Mouse (Mus musculus) thymus, postnatal 4 days (tissue): Measurements from ENCODE around the gene Dus2.
A peak's percentile ranks its signal among the peaks of the same experiment; 100 is the strongest.
"Not testable (repeated sequence)": the region's sequence is repeated elsewhere in the genome, so short reads cannot be mapped to it uniquely, and the experiment has no call there.

ENCODE experiments used
- DNase-seq: peaks from one replicate; pipeline ENCODE4 v3.0.0; 2021

The Dus2 gene

DNA sequence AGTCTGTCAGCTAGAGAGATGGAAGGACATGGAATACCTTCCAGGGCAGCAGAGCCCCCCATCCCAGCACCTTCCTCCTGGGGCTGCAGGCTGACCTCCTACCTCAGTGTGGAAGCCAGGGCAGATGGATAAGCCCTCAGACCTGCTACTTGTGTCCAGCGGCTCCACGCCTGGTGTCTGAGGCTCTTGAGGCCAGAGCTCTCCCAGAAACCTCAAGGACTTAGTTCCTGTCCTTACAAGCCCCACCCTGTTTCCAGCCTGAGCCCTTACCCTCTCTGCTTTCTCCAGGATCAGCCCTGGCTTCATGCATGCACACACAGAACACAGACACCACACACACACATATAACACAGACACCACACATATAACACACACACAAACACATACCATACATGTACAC is 409 bp downstream of the Dus2 start:
- no peak for DNase-seq

DNA sequence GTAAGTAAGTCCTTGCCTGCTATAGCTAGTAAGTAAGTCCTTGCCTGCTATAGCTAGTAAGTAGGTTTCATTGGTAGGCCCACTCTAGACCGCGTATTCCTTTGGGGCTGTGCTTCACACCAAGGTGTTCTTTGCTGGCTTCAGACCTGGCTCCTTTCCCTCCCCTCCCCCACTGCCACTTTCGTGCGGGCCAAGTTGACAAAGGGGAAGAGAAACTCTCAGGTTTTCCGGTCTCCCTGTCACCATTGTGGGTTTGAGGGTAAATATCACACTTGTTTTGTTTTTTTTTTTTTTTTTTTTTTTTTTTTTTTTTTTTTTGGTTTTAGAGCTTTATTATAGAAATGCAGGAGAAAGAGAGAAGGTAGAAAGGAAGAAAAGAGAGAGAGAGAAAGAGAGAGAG is 1.4 kb downstream of the Dus2 start:
- peak; percentile 87 for DNase-seq

DNA sequence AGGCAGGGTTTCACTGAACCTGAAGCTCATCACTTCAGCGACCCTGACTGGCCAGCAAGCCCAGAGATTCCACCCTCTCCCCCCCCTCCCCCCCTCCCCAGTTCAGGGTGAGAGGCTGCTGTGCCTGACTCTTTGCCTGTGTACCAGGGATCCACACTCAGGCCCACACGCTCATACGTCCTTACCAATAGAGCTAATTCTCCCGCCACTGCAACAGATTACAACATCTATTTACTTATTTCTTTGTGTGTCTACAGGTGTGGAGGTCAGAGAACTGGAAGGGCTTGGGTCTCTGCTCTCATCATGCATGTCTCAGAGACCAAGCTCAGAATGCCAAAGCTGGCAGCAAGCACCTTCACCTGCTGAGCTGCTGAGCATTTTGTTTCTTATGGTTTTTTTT is 2.1 kb downstream of the Dus2 start:
- DNase-seq: no peak

DNA sequence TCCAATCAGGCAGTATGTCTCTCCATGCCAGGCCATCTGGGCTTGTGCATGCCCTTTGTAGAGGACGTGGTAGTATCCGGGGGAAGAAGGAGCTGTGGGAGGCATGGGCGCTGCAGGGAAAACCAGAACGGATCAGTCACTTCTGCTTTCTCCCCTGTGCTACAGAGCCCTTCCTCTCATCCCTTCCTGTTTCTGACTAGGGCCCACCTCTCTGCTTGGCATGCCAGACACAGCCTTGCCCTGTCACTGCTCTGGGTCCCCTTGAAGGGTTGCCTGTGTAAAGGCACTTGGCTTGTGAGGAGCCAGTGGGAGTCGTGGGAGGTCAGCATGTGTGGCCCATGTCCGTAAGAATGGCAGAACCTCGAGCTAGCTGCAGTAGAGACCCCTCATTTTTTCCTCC is 5.2 kb downstream of the Dus2 start:
- no peak for DNase-seq

DNA sequence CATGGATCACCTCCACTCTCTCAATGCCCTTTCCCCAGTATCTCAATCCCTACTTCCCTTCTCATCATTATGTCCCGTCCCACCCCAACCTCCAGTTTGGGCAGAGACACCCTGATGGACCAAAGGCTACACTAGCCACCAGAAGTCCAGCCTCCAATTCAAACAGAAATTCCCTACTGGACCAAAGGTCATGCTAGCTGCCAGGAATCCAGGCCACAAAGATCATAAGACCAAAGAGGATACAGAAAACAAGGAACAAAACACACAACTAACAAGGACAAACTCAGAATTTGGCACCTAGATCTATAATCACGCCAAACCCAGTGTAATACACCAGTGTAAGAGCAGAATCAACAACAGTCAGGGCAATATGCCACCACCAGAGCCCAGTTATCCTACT is 7.8 kb downstream of the Dus2 start:
- no peak for DNase-seq

DNA sequence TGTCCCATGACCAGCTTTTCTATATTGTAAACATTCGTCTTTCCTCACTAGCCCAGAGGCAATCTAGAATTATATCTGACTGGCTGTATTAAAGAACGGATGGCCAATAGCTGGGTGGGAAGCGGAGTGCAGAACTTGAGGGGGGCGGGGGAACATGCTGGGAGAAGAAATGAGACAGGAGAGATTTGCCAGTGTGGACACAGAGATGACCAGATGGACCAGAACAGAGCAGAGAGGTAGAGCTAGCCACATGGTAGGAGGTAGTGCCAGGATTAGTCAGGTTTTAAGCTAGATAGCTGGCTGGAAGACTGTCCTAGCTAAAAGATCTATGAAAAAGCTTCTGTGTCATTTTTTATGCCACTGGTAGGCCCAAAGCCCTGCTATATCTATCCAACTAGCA is 10.8 kb downstream of the Dus2 start:
- DNase-seq: no peak

DNA sequence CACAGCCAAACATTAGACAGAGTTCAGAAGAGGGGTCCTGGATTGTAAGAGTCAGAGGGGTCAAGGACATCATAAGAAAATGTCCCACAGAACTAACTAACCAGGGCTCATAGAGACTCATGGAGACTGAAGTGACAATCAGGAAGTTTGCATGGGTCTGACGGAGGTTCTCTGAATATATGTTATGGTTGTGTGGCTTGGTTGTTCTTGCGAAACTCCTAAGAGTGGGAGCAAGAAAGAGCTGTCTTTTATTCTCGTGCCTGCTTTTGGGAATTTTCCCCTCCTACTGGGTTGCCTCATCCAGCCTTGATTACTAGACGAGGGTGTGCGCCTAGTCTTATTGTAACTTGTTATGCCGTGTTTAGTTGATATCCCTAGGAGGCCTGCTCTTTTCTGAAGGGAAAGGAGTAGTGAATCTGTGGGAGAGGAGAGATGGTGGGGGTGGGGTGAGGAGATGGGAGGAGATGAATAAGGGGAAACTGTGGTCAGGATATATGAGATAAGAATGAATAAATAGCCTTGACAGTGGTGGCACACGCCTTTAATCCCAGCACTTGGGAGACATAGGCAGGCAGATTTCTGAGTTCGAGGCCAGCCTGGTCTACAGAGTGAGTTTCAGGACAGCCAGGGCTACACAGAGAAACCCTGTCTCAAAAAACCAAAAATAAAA is 13.5 kb downstream of the Dus2 start:
- no peak for DNase-seq

DNA sequence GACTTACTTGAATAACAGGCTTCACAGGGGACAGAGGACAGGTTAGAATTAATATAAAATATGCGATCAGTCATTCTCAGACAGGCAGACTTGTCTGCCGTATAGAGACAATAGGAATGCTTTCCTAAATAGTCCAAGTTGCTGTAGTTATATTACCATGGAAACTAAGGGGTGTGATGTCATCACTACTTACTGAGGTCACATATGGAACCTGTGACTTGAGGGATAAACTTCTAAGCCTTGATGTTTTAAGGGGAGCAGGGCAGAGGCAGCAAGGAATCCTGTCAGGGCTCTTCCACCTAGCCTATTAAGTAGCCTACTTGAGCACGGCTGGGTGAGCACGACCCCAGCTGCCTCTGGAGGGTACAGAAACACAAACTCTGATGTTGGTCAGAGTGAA is 14.7 kb downstream of the Dus2 start, which contains the start of gene Dpep2nb:
TSS of gene Dpep2nb (minus strand) at position 101 of the 400 bp plus-strand sequence.
- DNase-seq: no peak

DNA sequence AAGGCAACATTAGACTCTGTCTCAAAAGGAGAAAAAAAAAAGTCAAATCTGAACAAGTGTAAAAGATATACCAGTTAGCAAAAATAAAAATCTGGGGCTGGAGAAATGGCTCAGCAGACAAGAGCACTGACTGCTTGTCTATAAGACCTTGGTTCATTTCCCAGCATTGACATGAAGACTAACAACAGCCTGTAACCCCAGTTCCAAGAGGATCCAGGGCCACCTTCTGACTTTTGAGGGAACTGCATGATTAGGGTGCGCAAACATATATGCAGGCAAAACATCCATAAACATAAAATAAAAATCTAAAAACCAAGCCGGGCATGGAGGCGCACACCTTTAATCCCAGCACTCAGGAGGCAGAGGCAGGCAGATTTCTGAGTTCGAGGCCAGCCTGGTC is 15.3 kb downstream of the Dus2 start:
- peak; percentile 49 for DNase-seq

DNA sequence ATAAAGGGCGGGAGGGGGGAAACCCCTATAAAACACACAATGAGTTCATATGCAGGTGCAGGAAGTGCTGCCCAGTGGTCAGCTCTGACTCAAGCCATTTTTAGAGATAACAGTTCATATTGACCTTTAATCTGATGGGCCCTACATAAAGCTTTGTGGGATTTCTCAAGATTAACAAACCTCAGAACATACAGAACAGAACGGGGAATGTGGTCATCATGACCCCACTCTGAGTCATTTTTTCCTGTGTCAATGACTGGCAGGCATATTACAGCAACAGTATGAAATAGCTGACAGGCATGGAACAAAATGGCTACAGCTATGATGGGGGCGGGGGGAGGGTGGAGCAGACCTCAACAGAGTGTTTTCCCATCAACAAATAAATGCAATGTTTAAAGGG is 16.0 kb downstream of the Dus2 start:
- no peak for DNase-seq

DNA sequence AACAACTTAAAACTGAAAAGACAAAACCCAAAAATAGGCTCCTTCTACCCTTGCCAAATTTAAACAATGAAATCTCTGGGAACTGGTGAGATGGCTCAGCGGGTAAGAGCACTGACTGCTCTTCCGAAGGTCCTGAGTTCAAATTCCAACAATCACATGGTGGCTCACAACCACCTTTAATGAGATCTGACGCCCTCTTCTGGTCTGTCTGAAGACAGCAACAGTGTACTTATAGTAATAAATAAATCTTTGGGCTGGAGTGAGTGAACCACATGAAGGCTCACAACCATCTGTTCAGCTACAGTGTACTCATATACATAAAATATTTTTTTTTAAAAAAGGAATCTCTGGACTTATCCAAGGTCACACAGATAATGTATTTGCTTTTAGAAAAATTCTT is 16.8 kb downstream of the Dus2 start:
- not testable (repeated sequence) for DNase-seq

DNA sequence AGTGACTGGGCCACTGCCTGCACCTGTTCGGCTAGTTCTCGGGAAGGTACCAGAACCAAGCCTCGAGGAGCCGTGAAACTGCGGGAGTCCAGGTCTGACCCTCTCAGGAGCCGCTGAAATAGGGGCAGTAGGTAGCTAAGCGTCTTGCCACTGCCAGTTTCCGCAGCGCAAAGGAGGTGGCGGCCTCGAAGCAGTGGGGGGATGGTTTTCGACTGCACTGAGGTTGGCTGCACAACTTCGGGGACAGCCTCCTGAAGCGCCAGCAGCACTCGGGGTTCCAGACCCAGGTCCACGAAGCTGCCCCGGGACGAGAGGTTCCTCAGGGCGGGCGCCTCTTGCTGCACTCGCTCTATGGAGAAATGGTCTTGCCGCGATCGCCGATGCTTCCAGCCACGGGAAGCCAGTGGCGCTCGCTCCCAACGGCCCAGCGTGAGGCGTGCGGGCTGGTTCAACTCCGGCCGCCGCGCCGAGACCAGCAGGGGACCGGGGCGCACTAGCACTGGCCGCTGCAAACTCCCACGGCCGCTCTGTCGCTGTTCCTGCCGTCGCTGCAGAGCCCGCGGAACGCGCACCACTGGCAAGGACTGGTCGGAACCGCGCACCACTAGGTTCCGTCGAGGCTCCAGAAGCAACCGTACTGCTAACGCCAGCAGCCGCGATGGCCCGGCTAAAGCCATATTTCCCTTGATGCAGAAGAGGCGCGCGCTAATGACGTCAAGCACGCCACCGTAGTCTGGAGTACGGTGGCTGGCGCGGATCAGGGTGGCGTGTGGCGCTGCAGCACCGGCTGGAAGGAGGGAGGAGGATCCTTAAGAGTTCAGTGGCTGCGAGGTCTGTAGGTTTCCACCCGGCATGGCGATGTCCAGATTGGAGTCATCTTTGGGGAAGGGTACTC is 19.9 kb downstream of the Dus2 start:
- DNase-seq: peak; percentile 94

DNA sequence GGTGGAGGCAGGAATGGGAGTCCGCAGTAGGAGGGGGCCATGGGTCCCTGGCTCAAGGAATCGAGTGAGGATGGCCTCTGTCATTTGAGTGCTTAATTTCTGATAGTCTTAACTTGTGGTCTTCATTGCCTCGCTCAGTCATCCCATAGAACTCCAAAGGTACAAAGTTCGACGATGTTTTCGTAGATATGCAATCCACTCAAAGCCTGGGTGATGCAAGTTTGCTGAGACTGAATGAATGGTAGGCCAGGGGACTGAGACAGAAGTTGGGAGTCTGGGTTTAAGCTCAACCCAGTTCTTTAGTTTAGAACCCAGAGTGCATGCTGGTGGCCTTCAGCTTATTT is 20.5 kb downstream of the Dus2 start, which contains the start of gene Ddx28:
TSS of gene Ddx28 (minus strand) at position 240 of the 344 bp plus-strand sequence.
- no peak for DNase-seq

DNA sequence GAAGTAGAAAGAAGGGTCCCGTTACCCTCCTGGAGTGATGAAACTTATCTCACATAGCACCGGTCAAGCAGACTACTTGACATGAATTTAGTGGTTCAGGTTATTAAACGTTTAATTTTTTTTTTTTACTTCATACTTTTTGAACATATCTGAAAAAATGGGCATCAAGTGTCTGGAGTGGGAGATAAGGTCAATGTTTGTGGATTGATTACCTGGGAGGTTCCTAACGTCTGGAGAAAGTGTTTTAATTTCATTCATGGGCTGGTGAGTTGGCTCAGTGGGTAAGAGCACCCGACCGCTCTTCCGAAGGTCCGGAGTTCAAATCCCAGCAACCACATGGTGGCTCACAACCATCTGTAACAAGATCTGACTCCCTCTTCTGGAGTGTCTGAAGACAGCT is 21.1 kb downstream of the Dus2 start:
- DNase-seq: not testable (repeated sequence)

DNA sequence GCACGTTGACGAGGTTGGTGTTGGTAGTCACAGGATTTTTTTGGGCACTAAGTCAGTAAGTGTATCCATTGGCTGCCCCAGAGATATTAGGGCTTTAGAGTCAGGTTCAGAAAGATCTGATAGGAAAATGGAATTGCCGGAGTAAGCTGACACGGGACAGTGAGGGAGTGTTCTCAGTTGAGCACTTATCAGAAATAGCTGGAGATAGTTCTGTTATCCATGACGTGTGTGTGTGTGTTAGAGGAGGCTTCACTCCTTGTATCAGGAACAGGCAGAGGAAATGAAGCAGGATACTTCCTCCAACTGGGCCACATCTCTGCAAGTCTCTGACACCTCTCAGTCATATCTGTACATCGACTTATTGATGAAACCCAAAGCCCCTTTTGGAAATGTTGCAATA is 25.1 kb downstream of the Dus2 start:
- no peak for DNase-seq

DNA sequence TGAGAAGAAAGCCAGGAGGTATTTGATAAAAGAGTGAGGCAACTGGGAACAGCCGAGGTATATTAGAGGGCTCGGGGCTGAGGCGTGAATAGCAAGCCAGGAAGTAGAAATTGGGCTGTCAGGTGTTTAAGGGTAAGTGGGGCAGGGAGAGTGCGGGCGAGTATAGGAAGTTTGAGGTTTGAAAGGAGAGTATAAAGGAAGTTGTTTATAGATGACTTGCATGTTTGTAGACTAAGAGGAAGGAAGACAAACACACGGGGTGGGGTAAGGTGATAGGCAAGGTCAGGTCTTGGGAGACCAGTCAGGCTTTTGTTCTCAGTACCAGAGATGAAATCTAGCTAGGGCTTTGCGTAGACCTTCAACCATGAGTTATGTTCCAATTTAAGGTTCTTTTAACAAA is 26.0 kb downstream of the Dus2 start:
- DNase-seq: peak; percentile 53

DNA sequence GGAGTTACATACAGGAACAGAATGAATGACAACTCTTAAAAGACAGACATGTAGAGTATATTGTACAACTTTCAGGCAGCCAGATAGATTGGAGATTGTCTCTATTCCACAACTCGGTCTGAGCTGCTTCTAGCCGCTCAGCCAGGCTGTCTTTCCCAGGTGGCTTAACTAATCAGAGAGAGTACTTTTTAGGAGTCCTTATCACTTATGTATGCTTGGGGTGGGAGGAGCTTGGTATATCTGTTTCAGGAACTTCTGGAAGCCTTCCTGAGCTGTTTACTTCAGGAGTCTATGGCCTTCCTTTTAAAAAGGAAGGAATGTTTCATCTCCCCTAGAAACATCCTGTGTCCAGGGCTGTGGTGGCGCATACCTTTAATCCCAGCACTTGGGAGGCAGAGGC is 26.9 kb downstream of the Dus2 start:
- DNase-seq: no peak

DNA sequence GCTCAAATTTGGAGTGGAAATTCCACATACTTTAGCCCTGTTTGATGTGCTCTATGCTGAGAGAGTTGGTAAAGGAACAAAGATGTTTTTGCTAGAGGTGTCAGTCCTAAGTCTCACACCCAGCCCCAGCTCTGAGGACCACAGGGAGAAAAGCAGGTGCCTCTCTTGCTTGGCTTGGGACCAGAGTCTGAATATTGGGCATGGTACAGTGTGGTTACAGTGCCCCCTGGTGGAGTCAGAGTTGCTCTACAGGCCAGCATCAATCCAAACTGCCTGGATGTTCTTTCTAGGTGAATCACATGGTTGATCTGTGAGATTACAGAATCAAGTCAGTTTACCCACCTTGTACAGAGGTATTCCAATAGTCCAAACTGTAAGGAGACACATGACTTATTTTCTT is 31.3 kb downstream of the Dus2 start:
- DNase-seq: peak; percentile 89

DNA sequence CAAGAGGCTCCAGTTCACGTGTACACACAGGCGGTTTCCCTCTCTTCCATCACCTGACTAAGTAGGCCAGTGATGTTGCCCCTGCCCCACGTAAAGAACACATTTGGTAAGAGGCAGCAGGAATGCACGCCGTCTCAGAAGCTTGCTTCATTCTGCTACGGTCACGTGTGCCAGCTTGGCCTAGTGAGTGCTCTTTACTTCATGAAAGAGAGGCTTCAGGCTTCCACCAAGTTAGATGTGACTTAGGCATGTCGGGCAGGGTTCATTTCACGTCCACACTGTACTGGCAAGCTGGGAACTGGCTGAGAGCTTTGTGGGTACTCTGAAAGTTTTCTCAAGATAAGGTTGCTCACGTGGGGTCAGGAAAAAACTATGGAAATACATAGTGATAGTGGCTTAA is 47.6 kb downstream of the Dus2 start:
- no peak for DNase-seq

DNA sequence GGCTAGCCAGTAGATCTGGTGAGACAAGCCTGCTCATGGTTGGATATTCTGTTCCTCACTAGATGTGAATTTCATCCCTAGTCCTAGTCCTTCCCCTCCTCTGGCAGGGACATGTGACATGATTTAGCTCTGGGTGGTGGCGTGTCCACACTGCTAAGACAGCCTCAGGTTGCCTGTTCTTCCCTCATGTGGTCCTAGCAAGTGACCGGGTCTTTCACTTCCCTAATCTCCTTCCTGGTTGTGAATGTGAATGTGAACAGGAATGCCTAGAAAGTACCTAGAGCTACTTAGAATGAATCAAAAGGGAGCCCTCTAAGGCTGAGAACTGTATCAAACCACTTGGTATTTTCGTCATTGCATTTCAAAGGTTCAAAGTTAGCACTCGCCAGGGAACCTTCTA is 48.5 kb downstream of the Dus2 start:
- no peak for DNase-seq

DNA sequence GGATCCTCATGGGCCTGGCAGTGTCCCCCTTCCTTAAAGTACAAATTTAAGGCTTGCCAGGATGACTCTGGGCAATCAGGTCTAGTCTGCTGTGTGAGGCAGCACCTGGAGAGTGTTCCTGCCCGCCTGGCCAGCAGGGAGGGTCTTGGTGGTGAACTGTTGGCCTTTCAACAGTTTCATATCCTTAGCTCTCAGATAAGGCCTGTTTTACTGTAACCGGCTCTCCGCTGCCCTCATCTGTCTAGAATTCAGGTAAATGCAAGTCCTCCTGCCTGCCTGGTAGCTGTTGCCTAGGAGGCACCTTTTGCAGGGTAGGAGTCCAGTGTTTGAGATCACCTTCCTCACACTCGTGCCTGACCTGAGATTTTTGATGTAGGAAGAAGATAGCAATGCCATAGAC is 49.1 kb downstream of the Dus2 start:
- peak; percentile 48 for DNase-seq

DNA sequence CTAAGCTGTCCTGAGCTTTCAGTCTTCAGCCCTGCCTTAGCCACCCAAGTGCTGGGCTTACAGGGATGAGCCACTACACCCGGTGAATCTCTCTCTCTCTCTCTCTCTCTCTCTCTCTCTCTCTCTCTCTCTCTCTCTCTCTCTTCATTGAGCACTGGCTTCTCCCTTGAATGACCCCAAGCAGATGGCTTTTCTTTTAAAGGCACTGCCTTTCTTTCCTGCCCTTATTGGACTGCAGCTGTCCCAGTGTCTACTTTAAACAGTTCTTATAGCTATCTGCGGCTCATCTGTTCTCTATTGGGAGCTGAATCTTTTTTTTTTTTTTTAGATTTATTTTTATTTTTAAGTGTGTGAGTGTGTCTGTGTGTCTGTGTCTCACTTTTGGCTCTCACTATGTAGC is 51.9 kb downstream of the Dus2 start:
- no peak for DNase-seq

DNA sequence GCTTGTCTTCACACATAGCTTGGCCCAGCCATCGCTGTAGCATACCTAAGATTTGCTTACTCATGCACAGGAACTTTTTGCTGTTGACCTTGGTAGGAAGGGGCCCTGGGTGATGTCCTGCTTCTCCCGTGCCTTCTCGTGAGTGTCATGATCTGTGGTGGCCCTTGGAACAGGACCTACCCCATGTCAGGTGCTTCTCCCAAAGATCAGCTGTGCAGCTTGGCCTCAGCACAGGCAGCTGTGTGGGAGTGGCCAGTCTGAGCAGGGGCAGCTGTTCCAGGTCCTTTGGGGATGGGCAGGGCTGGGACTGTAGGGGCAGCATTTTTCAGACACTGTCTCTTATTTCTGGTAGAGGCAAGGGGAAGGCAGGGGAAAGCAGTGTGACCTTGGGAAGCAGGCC is 53.0 kb downstream of the Dus2 start:
- no peak for DNase-seq

DNA sequence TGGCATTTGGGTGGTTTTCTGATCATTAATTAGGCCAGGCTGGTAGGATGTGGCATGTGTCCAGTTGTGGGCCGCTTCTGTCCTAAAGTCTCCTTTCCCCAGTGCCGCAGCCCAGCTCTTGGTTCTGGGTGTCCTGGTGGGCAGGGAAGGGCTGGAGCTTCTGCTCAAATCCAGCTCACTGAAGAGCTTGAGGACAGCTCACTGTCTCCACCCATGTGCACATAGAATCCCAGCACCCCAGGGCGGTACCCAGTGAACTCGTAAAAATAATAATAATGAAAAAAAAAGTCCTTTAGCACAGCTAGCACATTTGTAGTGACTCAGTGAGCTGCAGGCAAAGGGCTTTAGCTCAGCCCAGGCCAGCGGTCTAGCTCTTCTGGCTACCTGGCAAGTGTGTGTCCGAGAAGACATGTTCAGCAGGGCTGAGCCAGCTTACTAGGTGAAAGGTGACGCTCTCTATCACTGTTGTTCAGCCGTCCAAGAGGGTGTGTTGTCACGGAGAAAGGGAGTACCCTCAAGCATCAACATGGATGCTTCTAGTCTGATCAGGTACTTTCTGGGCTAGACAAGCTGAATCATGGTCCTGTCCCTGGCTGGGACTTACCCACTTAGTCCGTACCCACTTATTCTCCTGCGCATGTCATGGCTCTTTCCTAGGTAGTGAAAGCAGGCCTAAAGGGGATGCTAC is 55.9 kb downstream of the Dus2 start:
- no peak for DNase-seq
